Comparison of ENCODE assay signal across 12 mouse cellular contexts in genomic region chr7:80426363-80426762, GRCm38 (mm10). TPM values are rescaled to one million over a fixed set of nuclear protein-coding genes. Genes with fewer than 3 reads are reported as not detected.
A peak's percentile ranks its signal among the peaks of the same experiment; 100 is the strongest.
DNase-seq lines count a peak whose midpoint lies in the region; ATAC-seq lines count a peak whose summit lies in the region.
"Had no signal": no experiment of that assay in that cellular context is flagged by ENCODE, and none has a peak within 500 bp of the region (broad histone marks: within the 10 kb centered on the region; RNA-seq: fewer than 3 reads in every experiment).

No protein-coding gene starts in this region.

- H3K4me2 ChIP-seq in midbrain, embryonic 14.5 days (ENCODE audit: low read length): no peak overlapping the region

- no peaks in the 10 kb centered on the region for H3K36me3 ChIP-seq in midbrain, embryonic 10.5 days
- no peaks in the 10 kb centered on the region for H3K36me3 ChIP-seq in midbrain, embryonic 14.5 days (ENCODE audit: control insufficient read depth, insufficient read depth, low read length)

- peak; percentile 36 for DNase-seq in kidney, adult 9 months
- no peak for DNase-seq in kidney, postnatal 10 days
- DNase-seq in 3T3-L1 (ENCODE audit: low read depth, low spot score) (peak; percentile 25), NIH3T3 (ENCODE audit: low read depth) (peak; percentile 57)
- peak; percentile 80 for DNase-seq in lung, postnatal 36 days
- no peak for DNase-seq in midbrain, embryonic 10.5 days (ENCODE audit: low spot score)
- no peak for DNase-seq in midbrain, embryonic 14.5 days
- DNase-seq: gastrocnemius, postnatal 14 days; right cerebral cortex, postnatal 25 days had no signal

- H3K27ac ChIP-seq in midbrain, embryonic 10.5 days (replicated peaks): no peak overlapping the region
- H3K27ac ChIP-seq in midbrain, embryonic 14.5 days (replicated peaks; ENCODE audit: low read depth, low read length): no peak overlapping the region
- H3K27ac ChIP-seq: hindbrain, postnatal 0 days; liver, embryonic 14.5 days had no signal

- H3K9ac ChIP-seq in midbrain, embryonic 14.5 days (replicated peaks; ENCODE audit: low read length): no peak overlapping the region
- H3K9ac ChIP-seq: liver, embryonic 14.5 days had no signal

- H3K4me1 ChIP-seq in midbrain, embryonic 10.5 days: peaks cover 7% of the 10 kb centered on the region
- H3K4me1 ChIP-seq in midbrain, embryonic 14.5 days (ENCODE audit: control insufficient read depth, insufficient read depth, low read length): no peaks in the 10 kb centered on the region

- H3K9me3 ChIP-seq in midbrain, embryonic 10.5 days (replicated peaks): no peaks in the 10 kb centered on the region
- H3K9me3 ChIP-seq in midbrain, embryonic 14.5 days (ENCODE audit: control insufficient read depth, low read length): no peaks in the 10 kb centered on the region

- no peaks in the 10 kb centered on the region for H3K27me3 ChIP-seq in midbrain, embryonic 10.5 days (ENCODE audit: low read depth, poor library complexity, severe bottlenecking)
- no peaks in the 10 kb centered on the region for H3K27me3 ChIP-seq in midbrain, embryonic 14.5 days (ENCODE audit: control insufficient read depth, insufficient read depth, low read length)

- no peak overlapping the region for H3K4me3 ChIP-seq in midbrain, embryonic 10.5 days
- H3K4me3 ChIP-seq in midbrain, embryonic 14.5 days (replicated peaks; ENCODE audit: low read depth, low read length): no peak overlapping the region

- WGBS in midbrain, embryonic 10.5 days: 77% methylated on average over 7 of the region's 7 CpGs
- WGBS in midbrain, embryonic 14.5 days: 77% methylated on average over 7 of the region's 7 CpGs

- ATAC-seq in midbrain, embryonic 14.5 days (ENCODE audit: low FRiP score, low TSS enrichment): no peak
- no peak for ATAC-seq in CD4-positive, CD25-positive, alpha-beta regulatory T cell, adult 4 months
- ATAC-seq: hindbrain, postnatal 0 days had no signal

RNA-seq across cellular contexts. Expression of gene Furin, which starts 21.1 kb away (rescaled TPM):
- 3.0 and 3.9 TPM in 2 replicates for polyA plus RNA-seq in midbrain, embryonic 10.5 days (2016; fragmentation: Nextera tagmentation; extraction: Ambion mirVana)
- polyA plus RNA-seq in midbrain, embryonic 14.5 days (2014; fragmentation: Nextera tagmentation; extraction: Ambion mirVana): 4.6 and 4.9 TPM in 2 replicates
- 1 to 10 TPM; 5.5 to 7.3 TPM for polyA plus RNA-seq in CD4-positive, CD25-positive, alpha-beta regulatory T cell, adult 4 months (2017; shearing (Covaris generic))

RNA-seq across cellular contexts. Expression of gene Fes, which starts 38.6 kb away (rescaled TPM):
- polyA plus RNA-seq in midbrain, embryonic 10.5 days (2016; fragmentation: Nextera tagmentation; extraction: Ambion mirVana): 9.1 and 11.8 TPM in 2 replicates
- polyA plus RNA-seq in midbrain, embryonic 14.5 days (2014; fragmentation: Nextera tagmentation; extraction: Ambion mirVana): 1.6 and 3.2 TPM in 2 replicates
- polyA plus RNA-seq in CD4-positive, CD25-positive, alpha-beta regulatory T cell, adult 4 months (2017; shearing (Covaris generic)): 1 to 10 TPM in 1 of 2 experiments, under 1 TPM in 1; 0.11 to 2.5 TPM

RNA-seq across cellular contexts. Expression of gene Man2a2, which starts 55.2 kb away (rescaled TPM):
- 15.7 and 18.4 TPM in 2 replicates for polyA plus RNA-seq in midbrain, embryonic 10.5 days (2016; fragmentation: Nextera tagmentation; extraction: Ambion mirVana)
- polyA plus RNA-seq in midbrain, embryonic 14.5 days (2014; fragmentation: Nextera tagmentation; extraction: Ambion mirVana): 18.1 and 19.5 TPM in 2 replicates
- 10 to 100 TPM; 10.4 to 22.3 TPM for polyA plus RNA-seq in CD4-positive, CD25-positive, alpha-beta regulatory T cell, adult 4 months (2017; shearing (Covaris generic))

Comparison
In these comparisons a context has a peak if more than half of its experiments do, and no peak if none do; other contexts are left out.
1. DNase-seq: peak in kidney, adult 9 months (single experiment), 3T3-L1 (single experiment), NIH3T3 (single experiment) and lung, postnatal 36 days (single experiment); none in kidney, postnatal 10 days (single experiment), midbrain, embryonic 10.5 days (single experiment) and midbrain, embryonic 14.5 days (single experiment).